Mouse (Mus musculus): ENCODE measurements around the gene Atp6v1g1.

Gene Atp6v1g1

GRCm38 (mm10) chr4:63544494-63545230 is at the start of gene Atp6v1g1:
Gene Atp6v1g1 (plus strand): TSS chr4:63544772.
- peak; percentile 97 for DNase-seq (ENCODE audit: low spot score)

GRCm38 (mm10) chr4:63494967-63495914 is 49.3 kb upstream of the Atp6v1g1 start:
- DNase-seq (ENCODE audit: low spot score) = peak; percentile 65

- DNase-seq (ENCODE audit: low spot score) = peak; percentile 84
Observed at GRCm38 (mm10) chr4:63495915-63496278, 48.7 kb upstream of the Atp6v1g1 start, which contains the start of gene Whrn. Gene Whrn (minus strand): TSS chr4:63495991.

GRCm38 (mm10) chr4:63496312-63496711 is 48.3 kb upstream of the Atp6v1g1 start:
- DNase-seq (ENCODE audit: low spot score) = no peak

GRCm38 (mm10) chr4:63498346-63498745 is 46.2 kb upstream of the Atp6v1g1 start:
- DNase-seq (ENCODE audit: low spot score) = no peak

GRCm38 (mm10) chr4:63501050-63501449 is 43.5 kb upstream of the Atp6v1g1 start:
- DNase-seq (ENCODE audit: low spot score) = no peak

GRCm38 (mm10) chr4:63503949-63504348 is 40.6 kb upstream of the Atp6v1g1 start:
- DNase-seq (ENCODE audit: low spot score) = no peak

- no peak for DNase-seq (ENCODE audit: low spot score)
Observed at GRCm38 (mm10) chr4:63507478-63507877, 37.1 kb upstream of the Atp6v1g1 start.

- DNase-seq (ENCODE audit: low spot score) = peak; percentile 90
Observed at GRCm38 (mm10) chr4:63508232-63508631, 36.3 kb upstream of the Atp6v1g1 start.

GRCm38 (mm10) chr4:63512921-63513320 is 31.7 kb upstream of the Atp6v1g1 start:
- no peak for DNase-seq (ENCODE audit: low spot score)

GRCm38 (mm10) chr4:63514454-63514984 is 30.1 kb upstream of the Atp6v1g1 start:
- no peak for DNase-seq (ENCODE audit: low spot score)

GRCm38 (mm10) chr4:63515021-63515420 is 29.6 kb upstream of the Atp6v1g1 start:
- DNase-seq (ENCODE audit: low spot score) = no peak

- DNase-seq (ENCODE audit: low spot score) = no peak
Observed at GRCm38 (mm10) chr4:63521813-63522419, 22.7 kb upstream of the Atp6v1g1 start.

- DNase-seq (ENCODE audit: low spot score) = no peak
Observed at GRCm38 (mm10) chr4:63525514-63525913, 19.1 kb upstream of the Atp6v1g1 start.

GRCm38 (mm10) chr4:63528946-63529345 is 15.6 kb upstream of the Atp6v1g1 start:
- no peak for DNase-seq (ENCODE audit: low spot score)

GRCm38 (mm10) chr4:63530409-63530808 is 14.2 kb upstream of the Atp6v1g1 start:
- peak; percentile 45 for DNase-seq (ENCODE audit: low spot score)

- DNase-seq (ENCODE audit: low spot score) = no peak
Observed at GRCm38 (mm10) chr4:63537602-63538001, 7.0 kb upstream of the Atp6v1g1 start.

GRCm38 (mm10) chr4:63542209-63542608 is 2.4 kb upstream of the Atp6v1g1 start:
- DNase-seq (ENCODE audit: low spot score) = no peak

GRCm38 (mm10) chr4:63543746-63544493 is 652 bp upstream of the Atp6v1g1 start:
- peak; percentile 56 for DNase-seq (ENCODE audit: low spot score)

- no peak for DNase-seq (ENCODE audit: low spot score)
Observed at GRCm38 (mm10) chr4:63545231-63545958, 823 bp downstream of the Atp6v1g1 start.

All from testis, postnatal 10 days (tissue).